Mouse (Mus musculus) 3134 (cell line): Measurements from ENCODE around the gene Nudt19.
A peak's percentile ranks its signal among the peaks of the same experiment; 100 is the strongest.
"Not testable (repeated sequence)": the region's sequence is repeated elsewhere in the genome, so short reads cannot be mapped to it uniquely, and the experiment has no call there.

Experiments
- DNase-seq: peaks from one replicate; pipeline ENCODE4 v3.0.0-alpha.2; 2011; ENCODE audit warnings: low spot score; ENCODE audit not compliant: insufficient read length; ENCODE audit errors: extremely low read depth

Nudt19 gene

GRCm38 (mm10) chr7:35556205-35556603, at the start of gene Nudt19:
TSS of gene Nudt19 (minus strand) at chr7:35556304.
- DNase-seq: no peak

GRCm38 (mm10) chr7:35602766-35603165, 46.7 kb upstream of the Nudt19 start:
- DNase-seq: no peak

GRCm38 (mm10) chr7:35601106-35601505, 45.0 kb upstream of the Nudt19 start:
- no peak for DNase-seq

GRCm38 (mm10) chr7:35600031-35600430, 43.9 kb upstream of the Nudt19 start:
- no peak for DNase-seq

- no peak for DNase-seq
Observed at GRCm38 (mm10) chr7:35599492-35599891, 43.4 kb upstream of the Nudt19 start.

GRCm38 (mm10) chr7:35594311-35594710, 38.2 kb upstream of the Nudt19 start:
- no peak for DNase-seq

GRCm38 (mm10) chr7:35590731-35591191, 34.7 kb upstream of the Nudt19 start:
- no peak for DNase-seq

GRCm38 (mm10) chr7:35589485-35589884, 33.4 kb upstream of the Nudt19 start:
- DNase-seq: no peak

- no peak for DNase-seq
Observed at GRCm38 (mm10) chr7:35588680-35589428, 32.8 kb upstream of the Nudt19 start.

GRCm38 (mm10) chr7:35587728-35588127, 31.6 kb upstream of the Nudt19 start:
- DNase-seq: no peak

- DNase-seq: no peak
Observed at GRCm38 (mm10) chr7:35586906-35587445, 30.9 kb upstream of the Nudt19 start.

- peak; percentile 86 for DNase-seq
Observed at GRCm38 (mm10) chr7:35586055-35586905, 30.2 kb upstream of the Nudt19 start, which contains the start of gene Ankrd27. TSS of gene Ankrd27 (plus strand) at chr7:35586244.

- peak; percentile 42 for DNase-seq
Observed at GRCm38 (mm10) chr7:35585191-35586054, 29.3 kb upstream of the Nudt19 start, which contains the start of gene Rgs9bp. TSS of gene Rgs9bp (minus strand) at chr7:35585582.

- DNase-seq: no peak
Observed at GRCm38 (mm10) chr7:35584786-35585190, 28.7 kb upstream of the Nudt19 start.

- no peak for DNase-seq
Observed at GRCm38 (mm10) chr7:35584068-35584785, 28.1 kb upstream of the Nudt19 start.

- no peak for DNase-seq
Observed at GRCm38 (mm10) chr7:35583476-35584025, 27.4 kb upstream of the Nudt19 start.

- no peak for DNase-seq
Observed at GRCm38 (mm10) chr7:35582719-35583118, 26.6 kb upstream of the Nudt19 start.

GRCm38 (mm10) chr7:35579849-35580248, 23.7 kb upstream of the Nudt19 start:
- no peak for DNase-seq

- DNase-seq: not testable (repeated sequence)
Observed at GRCm38 (mm10) chr7:35570883-35571282, 14.8 kb upstream of the Nudt19 start.
